Mouse (Mus musculus): ENCODE results near the gene Tgif1. TPM values are rescaled to one million over a fixed set of nuclear protein-coding genes. Genes with fewer than 3 reads are reported as not detected.
A peak's percentile ranks its signal among the peaks of the same experiment; 100 is the strongest.

Tgif1 gene
- polyA plus RNA-seq, 1 experiment from 2014 or later: 58.9 TPM

- H3K9me3 ChIP-seq: no peaks in the 10 kb centered on the region
- ATAC-seq (ENCODE audit: low FRiP score, low read depth): peak; percentile 63
- H3K4me1 ChIP-seq: no peaks in the 10 kb centered on the region; the same call in 1 of the 2 replicates
- H3K27me3 ChIP-seq: no peaks in the 10 kb centered on the region
- WGBS: 15% methylated on average over 7 of the region's 7 CpGs
- no peaks in the 10 kb centered on the region for H3K36me3 ChIP-seq
- no peak overlapping the region for H3K4me2 ChIP-seq (replicated peaks)
- H3K4me3 ChIP-seq: no peak overlapping the region
- H3K27ac ChIP-seq (replicated peaks): no peak overlapping the region
- no peak overlapping the region for H3K9ac ChIP-seq (replicated peaks)
Observed at GRCm38 (mm10) chr17:70881194-70881593, 27.8 kb upstream of the Tgif1 start.

DNA sequence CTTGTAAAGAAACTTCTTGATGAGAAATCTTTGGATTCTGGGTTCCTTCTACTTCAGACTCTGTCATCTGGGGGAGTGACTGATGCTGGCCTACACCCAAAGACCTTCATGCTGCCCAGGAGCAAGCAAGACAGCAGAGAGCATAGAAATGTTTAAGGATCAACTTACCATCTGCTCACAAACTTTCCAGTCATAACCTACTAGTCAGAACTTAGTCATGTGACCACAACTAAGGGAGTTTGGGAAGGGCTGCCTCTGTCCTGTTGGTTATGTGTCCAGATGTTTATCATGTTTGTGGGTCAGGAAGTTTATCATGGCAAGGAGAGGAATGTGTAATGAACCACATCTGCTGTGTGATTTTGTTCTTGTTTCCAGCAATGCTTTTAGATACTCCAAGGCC, 24.9 kb upstream of the Tgif1 start:
- H3K4me2 ChIP-seq (replicated peaks): no peak overlapping the region
- H3K27ac ChIP-seq (replicated peaks): no peak overlapping the region
- no peaks in the 10 kb centered on the region for H3K9me3 ChIP-seq
- H3K27me3 ChIP-seq: peaks cover 4% of the 10 kb centered on the region; the same call in 1 of the 2 replicates
- no peak for ATAC-seq (ENCODE audit: low FRiP score, low read depth)
- no peaks in the 10 kb centered on the region for H3K36me3 ChIP-seq
- H3K4me1 ChIP-seq: peaks cover 6% of the 10 kb centered on the region
- no peak overlapping the region for H3K9ac ChIP-seq (replicated peaks)
- H3K4me3 ChIP-seq: no peak overlapping the region

DNA sequence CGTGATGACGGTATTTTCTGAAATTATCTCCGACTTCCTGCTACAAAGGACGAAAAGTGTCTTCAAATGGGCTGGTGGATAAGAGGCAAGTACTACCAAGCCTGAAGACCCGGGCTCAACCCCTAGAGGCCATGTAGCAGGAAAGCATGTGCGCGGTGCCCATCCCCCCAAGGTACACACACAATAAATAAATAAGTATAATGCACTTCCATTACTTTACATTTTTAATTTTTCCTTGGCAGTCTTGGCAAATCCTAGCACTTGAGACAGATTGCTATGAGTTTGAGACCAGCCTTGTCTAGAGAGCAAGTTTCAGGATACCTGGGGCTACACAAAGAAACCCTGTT, 20.4 kb upstream of the Tgif1 start:
- no peaks in the 10 kb centered on the region for H3K9me3 ChIP-seq

DNA sequence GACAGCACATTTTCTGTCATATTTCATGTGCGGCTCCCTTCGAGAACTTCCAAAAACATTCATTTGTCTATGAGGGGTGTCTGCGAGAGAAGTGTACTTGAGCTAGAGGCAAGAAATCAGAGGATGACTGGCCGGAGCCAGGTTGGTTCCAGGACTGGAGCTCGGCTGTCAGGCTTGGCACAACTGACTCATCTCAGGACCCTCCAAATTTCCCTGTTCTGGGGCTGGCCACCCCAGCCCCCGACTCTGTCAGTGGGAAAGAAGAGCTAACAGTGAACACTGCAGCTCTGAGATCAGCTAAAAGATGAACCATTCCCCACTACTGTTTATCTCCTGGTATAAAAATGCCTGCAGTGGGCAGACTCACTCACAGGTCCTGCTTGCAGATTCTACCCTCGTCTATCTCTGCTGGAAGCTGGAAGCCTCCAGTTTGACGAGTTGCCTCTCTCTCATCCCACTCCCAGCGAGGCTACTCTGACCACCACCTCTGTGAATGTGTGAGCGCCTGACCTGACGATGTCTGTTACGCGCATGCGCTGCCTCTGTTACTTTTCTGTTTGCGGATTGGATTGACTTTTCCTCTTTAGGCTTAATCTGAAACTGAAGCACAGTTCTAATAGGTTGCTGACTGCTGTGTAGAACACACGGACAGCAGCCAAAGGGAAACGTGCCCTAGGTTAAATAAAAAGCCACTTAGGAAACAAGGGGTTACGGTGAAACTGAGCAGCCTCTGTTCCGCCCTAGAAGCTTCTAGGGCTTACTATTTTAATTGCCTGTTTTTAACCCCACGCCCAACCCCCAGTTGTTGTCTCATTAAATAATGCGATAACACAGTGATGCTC, 19.8 kb upstream of the Tgif1 start:
- no peaks in the 10 kb centered on the region for H3K9me3 ChIP-seq
- peaks cover 22% of the 10 kb centered on the region for H3K4me1 ChIP-seq
- peak; percentile 67 for ATAC-seq (ENCODE audit: low FRiP score, low read depth)
- H3K36me3 ChIP-seq: no peaks in the 10 kb centered on the region
- H3K27me3 ChIP-seq: peaks cover 4% of the 10 kb centered on the region; the same call in 1 of the 2 replicates
- peak overlapping the region; percentile 23 for H3K4me3 ChIP-seq
- 10% methylated on average over 21 of the region's 21 CpGs for WGBS
- H3K4me2 ChIP-seq (replicated peaks): peak overlapping the region; percentile 58
- peak overlapping the region; percentile 44 for H3K9ac ChIP-seq (replicated peaks)
- peak overlapping the region; percentile 88 for H3K27ac ChIP-seq (replicated peaks)

More for the DNA sequence above, 20.4 kb upstream of the Tgif1 start:
- H3K9ac ChIP-seq (replicated peaks): no peak overlapping the region
- H3K4me2 ChIP-seq (replicated peaks): peak overlapping the region; percentile 58
- H3K36me3 ChIP-seq: no peaks in the 10 kb centered on the region
- peak overlapping the region; percentile 88 for H3K27ac ChIP-seq (replicated peaks)
- H3K27me3 ChIP-seq: peaks cover 4% of the 10 kb centered on the region; the same call in 1 of the 2 replicates
- peaks cover 22% of the 10 kb centered on the region for H3K4me1 ChIP-seq
- 43% methylated on average over 7 of the region's 7 CpGs for WGBS
- peak overlapping the region; percentile 23; the same call in 1 of the 2 replicates for H3K4me3 ChIP-seq
- no peak for ATAC-seq (ENCODE audit: low FRiP score, low read depth)

GRCm38 (mm10) chr17:70872094-70872929, 19.0 kb upstream of the Tgif1 start:
- Histone ChIP-seq H3K27ac (replicated peaks) (peak overlapping the region; percentile 88), H3K27me3 (peaks cover 4% of the 10 kb centered on the region; the same call in 1 of the 2 replicates), H3K4me1 (peaks cover 22% of the 10 kb centered on the region), H3K4me2 (replicated peaks) (peak overlapping the region; percentile 58), H3K9me3 (no peaks in the 10 kb centered on the region), H3K36me3 (no peaks in the 10 kb centered on the region), H3K4me3 (peak overlapping the region; percentile 23), H3K9ac (replicated peaks) (0 out of 2 replicates have a peak overlapping the region, but pooled peaks have one; percentile 31)
- ATAC-seq (ENCODE audit: low FRiP score, low read depth): peak; percentile 94
- 3% methylated on average over 14 of the region's 14 CpGs for WGBS

GRCm38 (mm10) chr17:70871676-70872075, 18.3 kb upstream of the Tgif1 start:
- Histone ChIP-seq H3K9me3 (no peaks in the 10 kb centered on the region), H3K4me1 (peaks cover 22% of the 10 kb centered on the region), H3K4me3 (no peak overlapping the region), H3K36me3 (no peaks in the 10 kb centered on the region), H3K9ac (replicated peaks) (no peak overlapping the region), H3K27ac (replicated peaks) (peak overlapping the region; percentile 88), H3K27me3 (peaks cover 4% of the 10 kb centered on the region; the same call in 1 of the 2 replicates), H3K4me2 (replicated peaks) (no peak overlapping the region)
- ATAC-seq (ENCODE audit: low FRiP score, low read depth): no peak
- WGBS: 43% methylated on average over 5 of the region's 5 CpGs

- no peaks in the 10 kb centered on the region for H3K9me3 ChIP-seq
- H3K4me2 ChIP-seq (replicated peaks): no peak overlapping the region
- no peak overlapping the region for H3K27ac ChIP-seq (replicated peaks)
- peaks cover 22% of the 10 kb centered on the region for H3K4me1 ChIP-seq
- ATAC-seq (ENCODE audit: low FRiP score, low read depth): no peak
- no peak overlapping the region for H3K9ac ChIP-seq (replicated peaks)
- no peaks in the 10 kb centered on the region for H3K36me3 ChIP-seq
- WGBS: 89% methylated on average over 4 of the region's 4 CpGs
- no peak overlapping the region for H3K4me3 ChIP-seq
- peaks cover 4% of the 10 kb centered on the region; the same call in 1 of the 2 replicates for H3K27me3 ChIP-seq
Observed at GRCm38 (mm10) chr17:70870581-70870980, 17.2 kb upstream of the Tgif1 start.

- Histone ChIP-seq H3K4me3 (no peak overlapping the region), H3K27me3 (no peaks in the 10 kb centered on the region), H3K4me2 (replicated peaks) (no peak overlapping the region), H3K9ac (replicated peaks) (no peak overlapping the region), H3K27ac (replicated peaks) (no peak overlapping the region), H3K4me1 (peaks cover 21% of the 10 kb centered on the region), H3K36me3 (no peaks in the 10 kb centered on the region), H3K9me3 (no peaks in the 10 kb centered on the region)
- WGBS: 83% methylated on average over 5 of the region's 5 CpGs
- no peak for ATAC-seq (ENCODE audit: low FRiP score, low read depth)
Observed at GRCm38 (mm10) chr17:70868577-70869229, 15.4 kb upstream of the Tgif1 start.

DNA sequence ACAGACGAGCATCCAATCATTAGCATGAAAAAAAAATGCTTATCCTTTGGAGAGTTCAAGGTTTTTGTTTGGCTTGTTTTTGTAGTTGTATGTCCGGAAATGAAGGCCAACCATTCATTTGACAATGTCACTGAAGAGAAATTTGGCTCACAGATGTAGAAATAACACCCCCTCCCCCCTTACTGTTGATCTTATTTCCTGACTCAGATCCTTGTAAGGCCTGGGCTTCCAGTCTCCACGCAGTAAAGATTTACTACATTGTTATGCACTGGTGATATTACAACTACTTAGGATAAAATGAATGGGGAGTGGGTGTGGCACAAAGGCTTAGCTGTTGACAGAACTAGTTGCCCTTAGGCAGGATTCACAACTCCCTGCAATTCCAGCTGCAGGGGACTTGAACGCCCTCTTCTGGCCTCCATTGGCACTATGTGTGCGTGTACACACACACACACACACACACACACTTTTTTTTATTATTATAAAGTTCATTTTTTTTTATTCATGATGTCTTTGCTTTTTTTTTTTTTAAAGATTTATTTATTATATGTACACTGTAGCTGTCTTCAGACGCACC, 13.3 kb upstream of the Tgif1 start:
- no peak overlapping the region for H3K4me2 ChIP-seq (replicated peaks)
- no peaks in the 10 kb centered on the region for H3K9me3 ChIP-seq
- ATAC-seq (ENCODE audit: low FRiP score, low read depth): no peak
- H3K4me3 ChIP-seq: no peak overlapping the region
- 0 out of 2 replicates have a peak, but pooled peaks cover 4% of the 10 kb centered on the region for H3K36me3 ChIP-seq
- no peak overlapping the region for H3K27ac ChIP-seq (replicated peaks)
- no peak overlapping the region for H3K9ac ChIP-seq (replicated peaks)
- peaks cover under 1% of the 10 kb centered on the region; the same call in 1 of the 2 replicates for H3K4me1 ChIP-seq
- 84% methylated on average over 6 of the region's 6 CpGs for WGBS
- no peaks in the 10 kb centered on the region for H3K27me3 ChIP-seq

DNA sequence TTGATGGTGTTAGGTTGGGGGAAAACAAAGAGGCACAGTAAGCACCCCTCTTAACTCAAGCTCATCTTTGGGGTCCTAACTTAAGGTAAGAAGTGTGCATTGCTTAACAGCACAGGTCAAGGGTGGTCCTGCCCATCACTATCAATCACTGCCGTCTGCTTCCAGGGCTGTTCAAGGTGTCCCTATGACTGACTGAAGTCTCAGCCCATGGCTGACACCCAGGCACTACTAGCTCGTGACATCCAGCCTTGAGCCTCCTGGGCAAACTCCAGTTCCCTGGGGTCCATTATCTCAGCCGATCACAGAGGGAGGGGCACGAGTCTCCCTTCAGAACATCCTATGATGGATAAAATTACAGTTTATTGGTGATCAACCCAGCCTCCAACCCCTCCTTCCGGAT, 12.7 kb upstream of the Tgif1 start:
- Histone ChIP-seq H3K27me3 (no peaks in the 10 kb centered on the region), H3K9me3 (no peaks in the 10 kb centered on the region), H3K36me3 (0 out of 2 replicates have a peak, but pooled peaks cover 4% of the 10 kb centered on the region), H3K27ac (replicated peaks) (no peak overlapping the region), H3K9ac (replicated peaks) (no peak overlapping the region), H3K4me3 (no peak overlapping the region), H3K4me1 (no peaks in the 10 kb centered on the region), H3K4me2 (replicated peaks) (no peak overlapping the region)
- 87% methylated on average over 5 of the region's 5 CpGs for WGBS
- no peak for ATAC-seq (ENCODE audit: low FRiP score, low read depth)

DNA sequence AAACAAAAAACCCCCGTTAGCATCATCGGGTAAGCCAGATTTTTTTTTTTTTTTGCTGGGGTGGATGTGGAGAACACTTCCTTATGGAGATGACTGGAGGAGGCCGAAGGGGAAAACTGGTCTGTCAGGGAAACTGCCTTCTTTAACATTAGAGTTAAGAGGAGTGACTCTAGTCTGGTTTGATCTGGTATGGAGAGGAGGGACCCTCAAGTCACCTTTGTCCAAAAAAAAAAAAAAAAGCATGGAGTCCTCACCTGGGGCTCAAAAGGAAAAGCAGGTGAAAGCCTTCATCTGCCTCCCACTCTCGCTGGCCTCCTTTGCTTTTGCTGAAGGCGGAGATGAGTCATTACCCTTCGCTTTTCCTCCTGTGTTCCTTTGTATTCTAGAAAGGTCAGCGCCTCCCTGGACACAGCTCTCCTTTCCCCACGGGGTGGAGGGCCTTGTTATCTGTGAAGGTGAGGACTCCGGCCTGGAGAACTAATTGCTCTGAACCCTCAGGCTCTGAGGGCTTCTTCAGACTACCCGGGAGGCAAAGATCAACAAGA, 11.8 kb upstream of the Tgif1 start:
- Histone ChIP-seq H3K36me3 (0 out of 2 replicates have a peak, but pooled peaks cover 4% of the 10 kb centered on the region), H3K4me1 (no peaks in the 10 kb centered on the region), H3K27ac (replicated peaks) (no peak overlapping the region), H3K9ac (replicated peaks) (no peak overlapping the region), H3K4me2 (replicated peaks) (no peak overlapping the region), H3K27me3 (no peaks in the 10 kb centered on the region), H3K4me3 (no peak overlapping the region), H3K9me3 (no peaks in the 10 kb centered on the region)
- ATAC-seq (ENCODE audit: low FRiP score, low read depth): no peak
- WGBS: 87% methylated on average over 10 of the region's 10 CpGs
